Mouse (Mus musculus) left cerebral cortex, postnatal 25 days (tissue): Measurements from ENCODE around the gene 1810046K07Rik. TPM values are rescaled to one million over a fixed set of nuclear protein-coding genes. Genes with fewer than 3 reads are reported as not detected.

Experiments
- total RNA-seq, 2 experiments: library from RNA; stranded (reverse); gene quantifications; 2 replicates each; pipeline ENCODE4 v1.2.3; 2021

Gene 1810046K07Rik
- total RNA-seq, 2 experiments from 2014 or later, result not detected

Other genes with a start within 250 kb of the 1810046K07Rik start
- gene 4833427G06Rik, start 226.8 kb downstream of the 1810046K07Rik start, total RNA-seq, result not detected
- gene Gm32742, start 163.4 kb downstream of the 1810046K07Rik start, total RNA-seq, result not detected
- under 1 TPM in 1 of 2 experiments, not detected in 1; 0.16 TPM for gene Pou2af1, start 115.2 kb downstream of the 1810046K07Rik start, total RNA-seq
- 1 to 10 TPM; 1.1 to 2.3 TPM for gene Colca2, start 50.3 kb downstream of the 1810046K07Rik start, total RNA-seq